Mouse (Mus musculus) cerebellum, adult 2 months (tissue): ENCODE measurements around the gene Sema4b. TPM values are rescaled to one million over a fixed set of nuclear protein-coding genes. Genes with fewer than 3 reads are reported as not detected.

Experiments used
- DNase-seq, 2 experiments: peaks; one replicate each; pipeline ENCODE4 v3.0.0; 2021
- H3K27ac ChIP-seq: fragments of 200-500 bp; 2 replicates; pipeline ENCODE4 v1.5.1; 2012; ENCODE audit warnings: low read length, control low read depth, inconsistent platforms; ENCODE audit not compliant: insufficient read depth
- H3K27me3 ChIP-seq: fragments of 200-500 bp; 2 replicates; pipeline ENCODE4 v1.6.1; 2012; ENCODE audit warnings: inconsistent platforms, mild to moderate bottlenecking, low read length, moderate library complexity; ENCODE audit not compliant: control insufficient read depth, insufficient read depth
- H3K4me1 ChIP-seq: fragments of 200-500 bp; 2 replicates; pipeline ENCODE4 v1.6.1; 2011; ENCODE audit warnings: low read length; ENCODE audit not compliant: control insufficient read depth, insufficient read depth
- H3K4me3 ChIP-seq: fragments of 200-500 bp; replicated peaks from 2 replicates; pipeline ENCODE3; 2011; ENCODE audit warnings: mild to moderate bottlenecking, low read depth, low read length, control low read depth; ENCODE audit not compliant: insufficient read depth
- CTCF ChIP-seq: fragments of 200-500 bp; IDR thresholded peaks from 2 replicates; pipeline ENCODE4 v1.5.1; 2011; ENCODE audit warnings: low read depth, mild to moderate bottlenecking, control low read depth, low read length, moderate library complexity, borderline replicate concordance; ENCODE audit not compliant: insufficient read depth
- POLR2A ChIP-seq: fragments of 200-500 bp; IDR thresholded peaks from 2 replicates; pipeline ENCODE4 v1.6.1; 2011; ENCODE audit warnings: low read length, control low read depth, borderline replicate concordance; ENCODE audit not compliant: insufficient read depth
- WGBS: fragments of 180-500 bp; shearing (Covaris S2); methylation state at CpG from one replicate; pipeline ENCODE4 v1.1.7; 2018; 5-methylcytosine and 5-hydroxymethylcytosine counted together
- polyA plus RNA-seq: library from polyadenylated mRNA; depleted of rRNA; stranded (reverse); fragments of >200 nt; gene quantifications from 2 replicates; pipeline ENCODE4 v1.2.3, GENCODE M21; 2012; rRNA removed

Gene Sema4b
- polyA plus RNA-seq, 1 experiment, result 10.7 TPM

DNA sequence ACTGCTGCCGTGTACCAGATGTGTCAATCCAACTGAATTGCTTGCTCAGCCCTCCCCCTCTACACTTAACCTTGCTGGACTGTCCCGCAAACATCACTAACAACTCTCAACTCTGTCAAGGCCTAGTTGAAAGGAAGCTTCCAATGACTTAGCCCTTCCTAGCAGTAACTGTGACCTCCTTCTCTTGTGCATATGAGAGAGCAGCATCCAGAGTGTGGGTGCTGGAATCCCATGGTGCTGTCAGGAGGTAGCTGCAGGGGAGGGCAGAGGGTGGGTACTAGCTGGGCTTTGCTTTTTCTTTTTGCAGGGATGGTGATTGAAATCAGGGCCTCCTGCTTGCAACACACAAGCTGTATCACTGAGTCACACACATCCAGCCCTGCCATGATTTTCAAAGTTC is 86.8 kb downstream of the Sema4b start:
- 91% methylated on average over 2 of the region's 2 CpGs for WGBS
- Histone ChIP-seq H3K27me3 (no peaks in the 10 kb centered on the region), H3K27ac (no peak overlapping the region), H3K4me3 (no peak overlapping the region), H3K4me1 (peaks cover 6% of the 10 kb centered on the region; the same call in 1 of the 2 replicates)
- no peak for TF ChIP-seq POLR2A
- no peak for TF ChIP-seq CTCF
- no peak for DNase-seq

Other genes starting within 250 kb of the Sema4b start
- gene Zfp710, start 162.0 kb upstream of the Sema4b start, polyA plus RNA-seq, result 10.9 and 11.0 TPM in 2 replicates
- gene Idh2, start 71.4 kb upstream of the Sema4b start, polyA plus RNA-seq, result 77.9 and 84.0 TPM in 2 replicates
- 40.1 and 45.0 TPM in 2 replicates for gene Cib1, start 46.0 kb downstream of the Sema4b start, polyA plus RNA-seq
- 3.9 and 4.1 TPM in 2 replicates for gene Gdpgp1, start 46.0 kb downstream of the Sema4b start, polyA plus RNA-seq
- 0.69 and 0.98 TPM in 2 replicates for gene Ttll13, start 59.5 kb downstream of the Sema4b start, polyA plus RNA-seq
- 67.1 and 70.8 TPM in 2 replicates for gene Ngrn, start 74.4 kb downstream of the Sema4b start, polyA plus RNA-seq
- 30.9 and 31.5 TPM in 2 replicates for gene Vps33b, start 82.8 kb downstream of the Sema4b start, polyA plus RNA-seq
- gene Prc1, start 107.6 kb downstream of the Sema4b start, polyA plus RNA-seq, result 1.0 and 1.2 TPM in 2 replicates
- gene Rccd1, start 137.6 kb downstream of the Sema4b start, polyA plus RNA-seq, result 19.4 and 21.4 TPM in 2 replicates
- 81.8 and 97.8 TPM in 2 replicates for gene Unc45a, start 154.2 kb downstream of the Sema4b start, polyA plus RNA-seq
- 57.7 and 61.0 TPM in 2 replicates for gene Hddc3, start 156.3 kb downstream of the Sema4b start, polyA plus RNA-seq
- 167 and 188 TPM in 2 replicates for gene Man2a2, start 184.5 kb downstream of the Sema4b start, polyA plus RNA-seq
- 4.2 and 4.9 TPM in 2 replicates for gene Fes, start 201.1 kb downstream of the Sema4b start, polyA plus RNA-seq
- 34.4 and 37.3 TPM in 2 replicates for gene Furin, start 218.6 kb downstream of the Sema4b start, polyA plus RNA-seq